Mouse (Mus musculus) cerebellum, postnatal 10 days (tissue): Measurements from ENCODE around the gene Tnni3k.

Source experiments
- DNase-seq, 2 experiments: peaks; one replicate each; pipeline ENCODE4 v3.0.0; 2021; ENCODE audit warnings: mixed read lengths in 2 of 2

The Tnni3k gene

DNA sequence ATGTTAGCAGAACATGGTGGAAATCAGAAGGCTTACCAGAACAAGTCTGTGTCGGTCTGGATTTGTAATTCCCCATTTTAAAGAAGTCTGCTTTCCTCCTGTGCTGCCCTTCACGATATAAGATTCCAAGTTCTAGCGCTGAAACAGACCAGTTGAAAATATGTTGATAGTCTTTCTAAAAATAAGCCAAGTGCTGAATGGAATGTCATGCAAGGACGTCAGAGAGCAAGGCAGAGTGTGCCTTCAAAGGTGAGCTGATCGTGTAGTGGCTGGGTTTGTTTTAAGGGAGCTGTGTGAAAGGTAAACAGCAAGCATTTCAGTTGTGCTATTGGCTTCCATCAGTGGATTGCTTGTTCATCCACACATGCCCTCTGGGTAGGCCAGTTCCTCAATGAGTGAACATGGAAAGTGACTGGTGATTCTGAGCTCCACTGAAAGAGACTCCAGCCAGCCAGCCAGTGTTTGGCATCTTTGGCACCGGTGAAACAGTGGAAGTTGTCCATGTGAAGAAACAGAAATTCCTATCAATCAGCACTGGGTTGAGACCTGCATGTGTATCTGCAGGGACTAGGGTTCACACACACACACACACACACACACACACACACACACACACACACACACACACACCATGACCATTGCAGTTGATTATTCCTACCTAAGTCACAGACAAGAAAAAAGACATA lies at the start of gene Tnni3k:
Tnni3k (minus strand) TSS at position 177 of the 686 bp plus-strand sequence.
- no peak for DNase-seq

DNA sequence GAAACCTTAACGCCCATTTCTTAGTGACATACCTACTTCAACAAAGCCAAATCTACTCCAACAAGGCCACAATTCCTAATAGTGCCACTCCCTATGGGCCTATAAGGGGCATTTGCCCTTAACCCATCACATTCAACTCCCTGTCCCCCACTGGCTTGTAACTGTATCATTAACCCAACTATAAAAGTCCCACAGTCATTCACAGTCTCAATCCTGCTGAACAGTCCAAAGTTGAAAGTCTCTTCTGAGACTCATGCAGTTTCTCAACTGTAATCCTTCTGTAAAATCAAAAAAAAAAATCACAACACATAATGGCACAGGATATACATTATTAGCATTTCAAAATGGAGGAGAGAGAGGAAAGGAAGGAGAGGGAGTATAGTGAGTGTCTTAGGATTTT lies 44.1 kb upstream of the Tnni3k start:
- no peak for DNase-seq

DNA sequence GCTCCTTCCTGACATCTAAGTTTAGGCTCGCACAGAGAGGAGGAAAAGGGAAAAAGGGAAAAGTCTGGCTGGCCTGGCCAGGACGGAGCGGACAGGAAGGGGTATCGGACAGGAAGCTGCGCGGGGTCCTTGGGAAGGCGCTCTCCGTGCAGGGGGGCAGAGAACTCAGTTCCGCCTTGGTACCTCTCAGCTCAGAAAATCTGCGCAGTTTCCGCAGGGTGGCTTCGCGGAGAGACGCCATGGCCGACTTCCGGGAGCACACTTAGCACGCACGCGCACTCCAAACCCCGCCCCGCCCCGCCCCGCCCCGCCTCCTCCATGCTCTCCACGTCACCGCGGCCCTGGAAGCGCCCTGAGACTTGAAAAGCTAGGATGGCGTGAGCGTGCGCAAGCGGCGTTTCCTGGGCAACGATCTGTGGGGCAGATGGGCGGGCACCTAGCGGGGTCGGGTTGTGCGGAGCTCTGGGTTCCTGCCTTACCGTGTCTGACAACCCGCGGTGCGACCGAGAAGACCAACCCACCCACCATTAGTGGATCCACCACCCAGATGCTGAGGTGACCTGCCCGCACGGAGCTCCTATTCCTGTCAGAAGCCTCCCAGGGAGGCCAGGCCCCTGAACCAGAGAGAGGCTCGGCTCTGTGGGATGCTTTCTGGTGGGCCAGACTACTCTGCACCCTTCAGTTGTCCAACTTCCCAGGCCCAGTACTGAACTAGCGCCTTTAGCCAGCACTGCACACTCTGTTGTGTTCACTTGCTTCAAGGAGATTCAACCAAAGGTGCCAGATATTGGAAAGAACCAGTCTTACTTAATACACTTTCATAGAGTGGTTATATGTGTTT lies 38.1 kb upstream of the Tnni3k start, which contains the start of the genes Fpgt and Lrriq3:
Fpgt (minus strand) TSS at position 288 of the 841 bp plus-strand sequence.
Lrriq3 (plus strand) TSS at position 319 of the 841 bp plus-strand sequence.
- DNase-seq: peak; percentile 94 to 96

DNA sequence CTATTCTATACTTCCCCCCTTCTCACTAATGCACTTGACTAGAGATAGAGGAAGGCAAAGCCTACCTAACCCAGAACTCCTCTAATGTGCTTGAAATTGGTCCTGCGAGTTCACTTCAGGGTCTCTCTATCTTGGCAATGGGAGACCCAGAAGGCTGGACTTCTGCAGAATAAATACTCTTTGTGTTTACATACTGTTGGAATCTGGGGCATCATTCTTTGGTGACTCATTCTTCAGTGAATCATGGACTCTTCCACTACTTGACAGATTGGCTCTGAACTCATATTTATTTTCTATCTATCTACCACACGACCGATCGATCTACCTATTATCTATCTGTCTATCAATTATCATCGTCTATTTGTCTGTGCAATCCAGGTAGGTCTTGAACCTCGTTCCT lies 36.9 kb upstream of the Tnni3k start:
- no peak for DNase-seq

DNA sequence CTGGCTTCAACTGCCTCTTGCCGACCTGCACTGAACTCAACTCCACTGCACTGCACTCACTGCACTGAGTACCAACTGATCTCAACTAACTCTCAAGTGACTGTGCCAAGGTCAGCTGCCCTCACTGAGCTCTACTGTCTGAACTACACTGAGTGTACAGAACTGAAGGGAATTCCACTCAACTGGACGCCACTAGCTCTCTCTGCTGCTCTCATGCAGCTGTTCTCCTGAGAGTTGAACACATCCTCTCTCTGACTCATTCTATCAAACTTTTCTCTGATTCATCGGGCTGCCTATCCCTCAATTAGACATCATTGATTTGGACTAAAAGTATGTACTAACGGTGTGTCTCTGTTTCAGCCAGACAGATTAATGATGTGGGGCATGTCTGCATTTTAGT lies 22.7 kb upstream of the Tnni3k start:
- no peak for DNase-seq

DNA sequence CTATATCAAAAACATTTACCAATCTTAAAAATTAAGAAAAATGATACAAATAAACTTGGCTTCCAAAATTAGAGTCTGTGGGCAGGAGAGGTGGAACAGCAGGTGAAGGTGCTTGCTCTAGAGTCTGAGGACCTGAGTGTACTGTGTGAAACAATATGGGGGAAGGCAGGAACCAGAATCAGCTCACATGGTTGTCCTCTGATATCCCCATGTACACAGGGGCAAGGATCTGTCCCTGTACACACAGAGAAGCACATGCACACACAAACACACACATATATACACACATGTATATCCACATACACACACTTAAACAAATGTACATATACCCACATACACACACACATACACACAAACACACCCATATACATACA lies 4.2 kb upstream of the Tnni3k start:
- no peak for DNase-seq

DNA sequence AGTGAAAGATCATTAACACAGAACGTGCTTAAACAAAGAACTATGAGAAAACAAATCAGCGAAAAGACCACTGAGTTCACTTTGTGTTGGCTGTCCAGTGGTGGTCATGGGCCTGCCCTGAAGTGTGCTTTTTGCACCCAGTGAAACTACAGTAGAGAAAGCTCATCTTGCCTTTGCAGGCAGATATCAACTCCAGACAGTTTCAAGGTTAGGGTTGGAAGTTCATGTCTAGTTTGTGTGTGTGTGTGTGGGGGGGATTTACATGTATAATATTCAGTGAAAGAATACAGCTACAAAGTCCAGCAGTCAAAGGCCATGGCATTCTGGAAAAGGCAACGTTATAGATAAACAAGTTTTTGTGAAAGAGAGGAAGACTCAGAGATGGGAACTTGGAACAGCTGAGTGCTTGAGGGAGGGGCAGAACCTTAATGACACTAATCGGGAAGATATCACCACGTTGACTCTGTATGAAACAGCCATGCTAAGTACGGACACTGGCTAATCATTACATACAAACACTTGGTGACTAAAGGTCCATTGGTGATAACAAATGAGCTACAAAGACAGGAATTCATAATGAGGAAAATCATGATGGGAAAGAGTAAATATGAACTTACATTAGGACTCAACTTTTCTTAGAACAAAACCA lies 3.7 kb upstream of the Tnni3k start:
- no peak for DNase-seq

DNA sequence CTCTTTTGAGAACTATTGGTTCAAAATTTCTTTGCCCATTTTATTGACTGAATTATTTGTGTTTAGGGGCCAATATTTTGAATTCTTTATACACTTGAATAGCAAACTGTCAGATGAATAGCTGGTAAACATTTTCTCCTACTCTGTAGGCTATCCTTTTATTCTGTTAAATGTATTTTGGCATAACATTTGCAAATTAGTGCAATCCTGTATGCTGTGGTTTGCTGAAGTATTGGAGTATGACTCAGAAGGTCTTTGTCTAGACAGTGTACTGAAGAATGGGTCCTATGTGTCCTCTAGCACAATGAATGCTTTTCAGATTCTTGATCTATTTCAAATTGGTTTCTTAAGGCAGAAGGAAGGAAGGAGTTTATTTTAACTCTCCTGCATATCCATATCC lies 2.4 kb upstream of the Tnni3k start:
- no peak for DNase-seq

DNA sequence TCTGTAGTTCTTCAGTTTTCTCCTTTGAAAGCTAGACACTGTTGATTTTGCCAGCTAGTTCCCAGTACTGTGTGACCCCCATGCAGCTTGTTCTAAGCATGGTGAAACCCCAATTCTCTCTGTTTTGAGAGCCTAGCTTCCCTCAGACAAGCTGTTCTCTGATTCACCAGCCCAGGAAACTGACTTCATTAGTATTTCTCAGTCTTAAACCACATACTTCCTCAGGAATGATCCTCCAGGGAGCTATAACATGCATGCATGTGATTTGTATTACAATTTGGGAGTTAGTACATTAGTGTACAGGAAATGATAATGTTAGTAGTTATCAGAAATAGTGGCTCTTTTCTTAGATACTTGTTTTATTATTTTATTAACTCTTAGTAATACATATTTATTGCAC lies 1.4 kb upstream of the Tnni3k start:
- no peak for DNase-seq

DNA sequence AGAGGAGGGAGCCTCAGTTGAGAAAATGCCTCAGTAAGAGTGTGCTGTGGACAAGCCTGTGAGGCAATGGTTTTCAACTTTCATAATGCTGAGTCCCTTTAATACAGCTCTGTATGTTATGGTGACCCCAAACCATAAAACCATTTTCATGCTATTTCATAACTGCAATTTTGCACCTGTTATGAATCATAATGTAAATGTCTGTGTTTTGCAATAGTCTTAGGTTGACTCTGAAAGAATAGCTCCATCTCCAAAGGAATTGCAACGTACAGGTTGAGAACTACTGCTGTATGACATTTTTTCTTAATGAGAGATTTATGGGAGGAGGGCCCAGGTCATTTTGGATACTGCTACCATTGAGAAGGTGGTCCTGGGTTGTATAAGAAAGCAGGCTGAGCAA lies 2.0 kb downstream of the Tnni3k start:
- no peak for DNase-seq

DNA sequence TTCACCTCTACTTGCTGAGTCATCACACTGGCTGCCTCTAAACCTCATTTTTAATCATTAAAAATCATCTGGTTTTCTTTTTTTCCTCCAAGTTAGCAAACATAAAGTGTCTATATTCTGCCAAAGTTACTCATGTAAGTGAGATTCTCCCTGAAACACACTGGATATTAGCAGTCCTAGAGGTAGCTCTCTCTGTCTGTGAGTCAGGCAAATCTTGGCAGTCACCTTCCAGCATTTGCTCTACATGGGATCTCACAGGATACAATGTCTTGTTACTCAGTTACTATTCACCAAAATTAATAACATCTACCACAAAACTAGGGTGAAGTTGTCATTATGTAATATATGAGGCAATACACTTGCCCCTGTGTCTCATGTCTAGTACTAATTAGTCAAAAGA lies 3.2 kb downstream of the Tnni3k start:
- DNase-seq: no peak

DNA sequence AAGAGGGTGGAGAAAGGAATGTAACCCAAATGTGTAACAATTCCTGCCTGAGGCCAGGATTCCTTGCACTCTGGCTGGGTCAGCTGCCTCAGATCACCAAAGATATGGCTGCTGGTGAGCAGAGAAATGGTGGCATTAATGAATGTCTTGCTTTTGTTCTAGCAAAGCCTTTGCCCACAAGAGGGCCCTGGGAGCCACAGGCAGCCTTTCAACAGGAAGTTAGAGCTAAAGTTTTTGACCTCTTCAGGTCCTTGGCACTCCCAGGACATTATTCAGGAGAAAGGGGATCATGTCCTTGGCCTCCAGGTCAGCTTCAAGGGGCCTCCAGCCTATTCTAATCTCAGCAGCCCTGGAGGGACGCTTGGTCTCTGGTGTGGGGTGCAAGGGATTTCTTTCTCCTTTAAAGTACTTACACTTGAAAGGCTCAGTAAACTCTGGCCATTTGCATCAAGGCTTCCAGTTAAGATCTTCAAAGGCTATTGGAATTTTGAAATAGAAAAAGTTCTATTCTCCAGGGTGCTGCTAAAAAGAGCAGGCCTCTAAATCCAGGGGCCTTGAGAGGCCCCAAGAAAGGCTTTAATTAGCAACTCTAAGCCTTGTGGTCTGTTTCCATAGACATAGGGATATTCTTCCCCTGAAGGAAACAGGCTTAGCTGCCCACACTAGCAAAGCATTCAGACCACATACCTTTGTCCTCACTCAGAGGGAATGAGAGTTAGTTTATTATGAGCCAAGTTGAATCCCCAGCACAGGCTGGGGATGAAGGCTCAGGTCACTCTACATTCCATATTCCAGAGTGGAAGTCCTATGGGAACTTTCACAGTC lies 16.0 kb downstream of the Tnni3k start:
- no peak for DNase-seq

DNA sequence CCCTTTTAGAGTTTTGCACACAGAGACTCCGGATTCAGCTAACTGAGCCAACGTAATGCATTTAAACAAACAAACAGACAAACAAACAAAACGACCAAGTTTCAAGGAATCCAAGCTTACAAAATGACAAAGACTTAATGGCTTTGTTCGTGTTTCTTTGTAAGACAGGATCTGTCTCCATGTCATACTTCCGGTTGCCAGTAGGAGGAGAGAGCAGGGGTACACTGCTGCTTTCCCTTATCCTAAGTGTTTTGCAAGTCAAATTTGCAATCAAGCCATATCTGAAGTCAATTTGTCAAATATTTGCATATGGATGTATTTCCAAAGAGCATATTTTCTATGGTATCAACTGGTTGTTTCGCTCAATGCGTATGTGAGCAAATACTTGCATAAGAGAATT lies 20.9 kb downstream of the Tnni3k start:
- peak; percentile 8 to 18 for DNase-seq

DNA sequence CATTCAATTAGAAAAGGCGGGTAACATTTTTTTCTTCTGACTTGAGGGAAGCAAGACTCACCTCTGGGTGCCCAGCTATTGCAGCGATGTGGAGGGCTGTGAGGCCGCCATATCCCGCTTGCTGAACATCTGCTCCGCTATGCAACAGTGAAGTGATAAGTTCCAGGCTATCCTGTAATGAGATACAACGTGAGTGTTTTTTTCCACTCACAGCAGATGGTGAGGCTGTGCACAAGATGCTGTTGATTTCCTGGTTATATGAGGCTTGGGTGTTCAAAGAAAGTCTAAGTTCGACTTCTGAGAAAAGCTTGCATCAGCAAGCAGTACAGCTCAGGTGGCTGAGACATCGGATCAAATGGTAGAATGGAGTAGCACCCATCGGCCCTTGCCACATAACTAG lies 25.0 kb downstream of the Tnni3k start:
- DNase-seq: no peak

DNA sequence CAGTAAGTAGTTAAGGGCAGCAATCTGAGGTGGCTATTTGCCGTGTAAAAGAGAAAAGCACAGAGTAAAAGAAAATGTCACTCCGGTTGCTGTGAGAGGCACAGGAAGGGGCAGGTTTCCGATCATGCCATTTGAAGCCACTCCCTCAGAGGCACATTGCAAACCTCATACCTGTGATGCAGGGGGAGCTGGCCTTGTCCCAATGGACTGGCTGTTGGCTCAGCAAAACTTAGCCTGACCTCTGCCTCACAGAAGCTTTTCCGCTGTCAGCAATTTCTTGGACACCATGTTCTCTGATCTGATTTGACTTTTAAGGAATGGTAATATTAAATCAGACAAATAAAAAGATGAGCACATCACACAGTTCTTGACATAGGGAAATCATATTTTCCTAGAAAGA lies 52.4 kb downstream of the Tnni3k start:
- DNase-seq: no peak

DNA sequence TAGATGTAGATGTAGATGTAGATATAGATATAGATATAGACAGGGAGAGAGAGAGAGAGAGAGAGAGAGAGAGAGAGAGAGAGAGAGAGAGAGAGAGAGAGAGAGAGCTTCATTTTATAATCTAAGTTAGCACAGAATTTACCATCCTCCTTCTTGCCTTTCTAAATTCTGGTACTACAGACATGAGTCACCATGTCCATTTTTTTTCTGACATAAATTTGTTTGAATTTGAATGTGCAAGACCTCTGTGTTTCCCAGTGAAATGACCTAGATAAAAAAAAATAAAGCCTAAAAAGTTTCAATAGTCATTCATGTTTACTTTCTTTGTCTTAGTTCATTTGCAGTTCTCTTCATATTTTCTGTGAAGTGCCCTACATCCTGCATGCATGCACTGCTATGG lies 54.2 kb downstream of the Tnni3k start:
- DNase-seq: no peak

DNA sequence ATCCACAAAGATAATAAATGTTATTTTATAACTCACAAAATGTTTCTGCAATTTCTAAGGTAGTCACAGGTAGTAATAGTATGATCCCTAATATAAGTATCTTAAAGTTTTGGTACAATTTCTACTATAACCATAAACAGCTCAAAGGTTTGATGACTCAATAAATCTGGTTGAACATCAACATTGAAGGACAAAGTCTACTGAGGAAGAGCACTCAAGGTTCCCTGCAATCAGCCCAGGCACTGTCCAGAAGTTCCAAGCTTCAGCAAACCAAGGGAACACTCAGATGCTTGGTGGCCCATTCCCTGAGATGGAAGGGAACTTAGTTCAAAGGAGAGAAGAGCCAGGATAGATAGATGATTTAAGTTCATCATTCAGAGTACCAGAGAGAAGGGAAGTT lies 62.5 kb downstream of the Tnni3k start:
- no peak for DNase-seq

DNA sequence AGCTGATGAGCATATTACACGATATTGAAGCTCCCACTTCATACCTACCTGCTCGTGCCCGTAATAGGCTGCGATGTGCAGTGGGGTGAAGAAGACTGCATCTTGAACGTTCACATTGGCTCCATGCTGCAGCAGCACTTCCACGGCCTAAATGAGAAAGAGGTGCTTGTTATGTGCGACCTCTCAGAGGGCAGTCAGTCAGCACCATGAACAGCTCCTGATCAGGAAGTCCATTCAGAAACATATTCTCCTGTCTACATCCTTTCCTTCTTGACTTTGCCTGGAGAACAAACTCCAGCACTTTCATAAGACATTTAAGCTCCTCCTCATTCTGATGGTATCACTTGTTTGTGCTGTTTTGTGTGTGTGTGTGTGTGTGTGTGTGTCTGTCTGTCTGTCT lies 76.1 kb downstream of the Tnni3k start:
- no peak for DNase-seq

DNA sequence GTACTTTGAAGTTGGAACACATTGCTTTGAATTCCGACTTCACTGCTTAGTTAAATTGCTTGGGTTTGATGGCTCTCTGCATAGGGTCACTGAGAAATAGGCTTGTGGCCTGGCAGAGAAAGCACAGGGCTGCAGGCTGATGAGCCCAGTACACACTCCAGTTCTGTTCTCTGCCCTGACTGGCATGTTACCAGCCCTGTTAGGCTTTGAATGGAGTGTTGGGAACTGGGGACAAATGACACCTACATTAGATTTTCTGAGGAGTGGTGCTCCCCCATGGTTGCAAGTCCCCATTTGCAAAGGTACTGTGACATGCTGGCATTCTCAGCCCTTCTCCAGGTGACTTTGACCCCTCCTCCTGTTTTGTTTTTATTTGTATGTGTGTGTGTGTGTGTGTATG lies 83.6 kb downstream of the Tnni3k start:
- no peak for DNase-seq

DNA sequence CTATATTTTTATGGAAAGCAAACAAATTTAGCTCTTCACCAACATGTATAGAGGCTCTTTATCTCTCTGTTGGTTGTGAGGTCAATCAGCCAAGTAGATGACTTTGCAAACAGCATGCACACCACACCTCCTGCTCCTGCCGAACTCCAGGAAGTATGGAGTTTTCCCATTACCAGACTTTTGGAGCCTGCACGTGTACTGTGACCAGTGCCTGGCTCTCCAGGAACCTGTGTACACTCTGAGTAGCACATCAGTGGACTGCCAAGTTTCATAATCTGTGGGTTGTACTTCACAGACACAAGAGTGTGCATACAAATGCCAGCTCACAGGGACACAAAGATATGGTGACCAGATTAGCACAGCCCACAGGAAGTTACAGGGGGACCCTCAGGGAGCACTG lies 84.2 kb downstream of the Tnni3k start:
- no peak for DNase-seq

DNA sequence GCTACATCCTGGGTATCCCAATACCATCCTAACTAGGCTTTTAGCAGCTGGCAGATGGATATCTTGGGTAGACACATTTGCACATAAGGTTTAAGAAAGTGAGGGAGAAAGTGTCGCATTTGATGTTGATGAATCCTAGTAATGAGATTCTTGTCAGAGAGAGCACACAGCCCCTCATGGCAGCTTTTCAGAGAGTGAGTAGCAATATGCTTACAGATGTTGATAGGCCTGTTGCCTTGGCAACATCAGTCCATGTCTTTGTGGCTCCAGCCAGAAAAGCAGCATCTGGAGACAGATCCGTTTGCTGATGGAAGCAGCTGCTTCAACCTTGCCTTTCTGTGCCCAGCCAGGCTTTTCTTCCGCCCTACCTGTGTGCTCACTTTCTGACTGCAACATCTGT lies 93.9 kb downstream of the Tnni3k start:
- DNase-seq: no peak

DNA sequence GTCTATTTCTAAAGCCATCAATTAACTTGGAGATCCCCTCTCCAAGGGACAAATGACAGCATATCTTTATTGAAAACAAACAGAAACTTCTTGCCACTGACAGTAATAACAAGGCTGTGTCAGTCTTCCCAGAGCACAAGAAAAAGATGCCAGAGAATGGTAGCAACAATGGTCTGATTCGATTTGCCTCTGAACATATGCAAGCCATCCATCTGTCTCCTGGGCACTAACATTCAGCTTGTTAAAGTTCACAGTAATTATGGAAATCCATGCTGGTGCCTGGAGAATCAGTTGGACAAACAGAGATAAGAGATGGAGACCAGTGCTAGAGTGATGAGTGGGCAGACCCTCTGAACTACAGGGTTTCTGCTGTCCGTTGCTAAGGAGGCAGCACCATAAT lies 102.1 kb downstream of the Tnni3k start:
- DNase-seq: no peak

DNA sequence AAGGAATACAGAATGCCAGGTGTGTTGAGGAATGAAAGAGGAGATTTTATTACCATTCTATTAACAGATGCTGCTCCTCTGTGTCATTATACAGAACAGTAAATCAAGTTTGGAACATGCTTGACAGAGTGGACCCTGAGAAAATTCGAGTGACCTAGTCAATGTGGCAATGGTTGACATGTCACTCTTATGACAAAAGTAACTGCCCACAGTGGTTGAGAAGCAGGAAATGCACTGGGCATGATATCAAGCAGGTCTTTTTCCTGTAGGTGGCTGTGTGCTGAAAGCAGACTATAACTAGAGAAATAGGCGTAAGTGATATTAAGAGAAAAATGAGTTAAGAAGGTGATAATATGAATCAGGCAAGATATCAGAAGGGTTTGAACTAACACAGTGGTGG lies 105.7 kb downstream of the Tnni3k start:
- no peak for DNase-seq
